Mouse (Mus musculus) CH12F3 (cell line): ENCODE results near the gene Il1r2.

ENCODE experiments used
- in situ Hi-C: fragments of 300-500 bp; cut with MboI; formaldehyde crosslinking; loops from 2 replicates; pipeline ENCODE4 v1.14.3; 2020; ENCODE audit warnings: low sequenced_read_pairs

The Il1r2 gene

DNA sequence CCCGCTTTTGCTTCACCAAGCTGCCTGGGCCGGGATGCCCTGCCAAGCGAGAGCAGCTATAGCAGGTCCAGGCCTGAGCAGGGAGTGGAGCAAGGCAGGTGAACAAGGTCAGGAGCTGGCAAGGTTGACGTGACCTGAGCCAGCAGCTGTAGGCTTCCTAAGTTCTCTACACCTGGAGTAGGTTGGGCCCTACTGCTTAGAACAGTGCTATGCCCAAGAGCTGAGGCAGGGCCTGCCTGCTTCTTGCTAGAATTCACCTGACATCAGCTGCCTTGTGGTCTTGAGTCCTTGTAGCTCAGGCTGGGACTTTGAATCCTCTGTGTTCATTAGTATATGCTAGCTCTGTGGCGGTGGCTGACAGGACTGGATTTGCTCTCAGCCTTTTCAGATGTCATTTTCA, at the start of gene Il1r2:
Gene Il1r2 (plus strand): TSS at position 301 of the 400 bp plus-strand sequence.
- in situ Hi-C loops = no loop called here

DNA sequence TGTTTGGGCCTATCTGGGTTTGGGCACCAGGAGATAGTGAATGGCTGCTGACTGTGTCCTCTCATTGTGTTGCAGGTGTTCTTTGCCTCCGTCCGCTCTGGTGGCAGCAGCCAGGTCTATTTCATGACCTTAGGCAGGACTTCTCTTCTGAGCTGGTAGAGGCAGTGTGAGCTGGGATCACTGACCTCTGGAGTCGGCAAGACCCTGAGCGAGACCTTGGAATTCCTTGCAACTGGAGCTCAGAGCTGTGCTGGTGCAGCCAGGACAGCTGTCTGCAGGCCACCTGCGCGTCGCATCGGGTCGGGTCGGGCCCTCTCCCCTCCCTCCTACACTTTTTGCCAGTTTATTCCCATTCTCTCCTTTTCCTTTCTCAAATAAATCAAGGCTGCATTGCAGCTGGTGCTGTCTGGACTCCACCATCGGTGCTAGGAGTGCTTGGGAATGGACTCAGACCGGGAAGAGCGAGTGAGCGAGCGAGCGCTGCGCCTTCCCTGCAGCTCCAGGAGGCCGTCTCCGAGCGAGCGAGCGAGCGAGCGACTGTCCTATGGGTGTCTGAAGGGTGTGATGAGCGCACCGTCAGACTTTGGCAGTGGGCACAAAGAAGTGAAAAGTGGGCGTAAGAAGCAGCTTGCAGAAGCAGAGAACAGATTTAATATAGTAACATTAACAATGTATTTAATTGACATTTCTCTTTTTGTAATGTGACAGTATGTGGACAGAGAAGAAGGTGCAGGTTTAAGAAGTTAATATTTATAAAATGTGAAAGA, 49.1 kb upstream of the Il1r2 start:
- in situ Hi-C loops = no loop called here

DNA sequence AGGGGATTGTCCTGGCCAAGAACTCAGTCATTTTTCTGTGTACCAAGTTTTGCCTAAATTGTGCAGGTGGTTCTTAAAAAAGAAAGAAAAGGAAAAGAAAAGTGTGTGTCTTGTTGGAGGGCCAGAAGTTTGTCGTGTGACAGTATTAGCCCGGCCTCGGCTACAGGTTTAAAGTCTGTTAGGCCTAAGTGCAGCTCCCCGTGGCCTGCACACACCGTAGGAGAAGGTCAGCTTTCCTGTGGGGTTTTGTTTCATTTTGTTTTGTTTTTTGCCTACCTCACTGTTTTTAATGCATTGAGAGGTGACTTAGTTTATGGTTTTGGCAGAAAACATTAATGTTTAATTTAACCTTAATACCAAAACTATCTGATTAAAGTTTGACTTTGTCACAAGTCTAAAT, 48.5 kb upstream of the Il1r2 start:
- in situ Hi-C loops = no loop called here

DNA sequence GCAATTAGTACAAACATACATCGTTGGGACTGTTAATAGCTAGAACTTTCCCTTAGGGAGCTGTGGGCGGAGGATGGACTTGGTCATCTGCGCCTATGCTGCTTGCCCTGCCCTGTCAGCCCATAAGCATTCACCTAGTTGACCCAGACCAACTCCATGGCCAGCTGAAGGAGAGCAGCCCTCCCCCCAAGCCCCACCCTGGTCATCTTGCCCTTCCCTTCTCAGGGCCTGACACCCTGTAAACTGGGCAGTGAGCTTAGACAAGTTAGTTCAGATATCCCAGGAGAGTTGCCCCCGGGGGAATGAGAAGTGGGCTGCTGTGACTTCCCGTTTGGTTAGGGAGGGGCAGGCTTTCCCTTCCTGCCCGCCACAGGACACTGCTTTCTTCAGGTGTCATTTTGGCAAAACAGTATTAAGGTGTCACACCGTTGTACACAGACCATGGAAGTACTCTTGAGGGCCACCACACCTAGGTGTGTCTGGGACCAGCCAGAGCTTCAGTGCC, 46.7 kb upstream of the Il1r2 start:
- in situ Hi-C loops = no loop called here

DNA sequence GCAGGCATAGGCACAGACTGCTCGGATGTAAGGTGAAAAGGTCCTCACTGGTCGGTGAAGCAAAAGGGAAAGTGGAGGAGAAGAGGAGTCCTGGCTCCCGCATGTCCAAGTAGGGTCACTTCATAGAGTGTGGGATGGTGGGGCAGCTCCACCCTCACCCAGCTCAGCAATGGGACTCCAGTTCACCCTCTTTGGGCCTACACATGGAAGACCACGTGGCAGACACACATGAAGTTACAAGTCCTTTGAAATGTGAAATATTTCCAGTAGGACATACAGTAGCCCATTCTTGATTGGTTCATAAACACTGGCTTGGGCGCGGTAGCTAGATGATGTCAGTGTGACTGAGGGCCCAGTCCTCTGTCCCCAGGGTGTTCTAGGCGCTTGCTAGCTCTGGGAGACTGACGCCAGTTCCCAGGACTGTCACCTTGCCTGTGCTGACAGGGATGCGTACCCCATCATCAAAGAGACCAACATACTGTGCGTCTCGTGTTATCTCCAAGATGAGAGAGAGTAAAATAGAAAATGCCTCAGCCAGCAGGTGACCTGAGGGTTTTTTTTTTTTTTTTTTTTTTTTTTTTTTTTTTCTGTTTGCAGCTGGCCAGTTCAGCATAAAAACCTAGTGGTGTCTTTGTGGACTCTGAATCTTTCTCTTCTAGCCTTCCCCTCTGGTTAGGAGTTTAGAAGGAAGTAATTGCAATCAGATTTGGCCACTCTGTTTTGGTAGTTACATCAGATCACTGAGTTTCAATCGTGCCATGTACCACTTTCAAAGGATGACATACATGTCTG, 45.5 kb upstream of the Il1r2 start:
- in situ Hi-C loops = no loop called here

DNA sequence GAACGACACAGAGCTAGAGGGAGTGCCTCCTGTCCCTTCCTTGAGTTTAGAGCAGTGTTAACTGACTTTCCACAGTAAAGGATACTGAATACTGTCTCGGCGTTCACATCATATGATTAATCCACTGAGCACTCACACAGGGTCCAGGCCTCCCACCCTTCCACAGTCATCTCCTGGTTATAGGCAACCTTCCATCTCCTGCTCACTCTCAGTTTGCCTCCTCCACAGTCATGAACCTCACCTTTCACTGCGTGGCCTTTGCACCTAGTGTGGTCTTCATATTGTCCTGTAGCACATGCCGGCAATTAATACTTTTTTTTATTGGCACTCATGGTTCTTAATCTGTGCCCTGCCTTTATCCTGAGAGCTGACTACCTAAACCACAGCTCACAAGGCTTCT, 44.3 kb upstream of the Il1r2 start:
- in situ Hi-C loops = no loop called here

DNA sequence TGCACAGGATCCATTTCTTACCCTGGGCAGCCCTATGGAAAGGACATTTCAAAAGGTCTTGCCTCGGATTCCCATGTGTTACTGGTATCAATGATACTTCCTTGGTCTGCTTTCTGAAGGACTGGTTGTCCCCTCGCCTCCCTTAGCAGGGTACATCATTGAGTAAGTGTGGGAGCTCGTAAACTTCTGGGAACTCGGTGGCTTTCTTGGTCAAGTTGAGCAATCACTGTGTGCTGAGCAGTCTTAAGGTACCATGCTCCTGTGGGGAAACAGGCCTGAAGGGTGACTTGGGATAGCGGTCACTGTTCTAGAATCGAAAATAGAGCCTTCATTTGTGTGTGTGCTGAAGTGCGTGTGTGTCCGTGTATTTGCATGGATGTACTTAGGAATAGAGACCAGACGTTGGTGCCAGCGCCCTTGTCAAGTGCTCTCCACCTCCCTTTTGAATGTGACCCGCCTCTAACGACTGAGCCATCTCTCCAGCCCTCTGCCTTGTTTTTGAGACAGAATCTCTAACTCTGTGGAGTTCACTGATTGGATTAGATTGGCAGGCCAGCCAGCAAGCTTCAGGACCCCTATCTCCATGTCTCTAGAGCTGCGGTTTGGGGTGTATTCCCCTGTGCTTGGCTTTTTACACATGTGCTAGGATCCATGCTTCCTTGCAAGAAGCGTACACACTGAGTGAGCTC, 43.4 kb upstream of the Il1r2 start:
- in situ Hi-C loops = no loop called here

DNA sequence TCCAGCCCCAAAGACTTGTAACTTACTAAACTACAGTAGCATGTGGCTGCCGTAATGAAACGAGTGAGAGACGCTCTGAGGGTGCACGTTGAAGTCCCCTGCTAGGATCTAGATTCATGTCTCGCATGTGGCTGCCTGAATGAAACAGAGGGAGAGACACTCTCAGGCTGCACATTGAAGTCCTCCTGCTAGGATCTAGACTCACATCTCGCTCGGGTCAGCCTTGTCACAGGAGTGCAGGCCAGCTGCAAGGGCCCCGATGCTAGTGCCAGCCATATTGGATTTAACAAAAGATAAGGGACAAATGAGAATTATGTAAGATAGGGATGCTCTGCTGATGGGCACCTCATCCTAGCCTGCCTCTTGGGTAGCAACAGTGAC, 42.9 kb upstream of the Il1r2 start:
- in situ Hi-C loops = no loop called here

DNA sequence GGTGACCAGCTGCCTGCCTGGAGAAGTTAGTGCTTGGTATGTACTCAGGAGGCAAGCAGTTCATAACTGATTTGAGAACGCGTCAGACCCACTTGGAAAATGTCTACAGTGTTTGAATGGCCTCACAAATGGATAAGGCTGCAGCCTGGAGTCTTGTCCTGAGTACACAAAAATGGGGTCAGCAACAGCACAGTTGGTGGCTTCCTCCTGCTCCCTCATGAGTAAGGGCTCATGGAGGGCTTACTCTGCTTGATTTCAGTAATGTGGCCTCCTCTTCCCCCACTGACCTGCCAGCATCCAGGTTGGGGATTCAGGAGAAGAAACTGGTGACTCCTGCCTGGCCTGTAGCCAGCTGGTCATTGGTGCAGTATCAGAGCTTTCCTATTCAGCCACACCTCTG, 42.3 kb upstream of the Il1r2 start:
- in situ Hi-C loops = no loop called here

DNA sequence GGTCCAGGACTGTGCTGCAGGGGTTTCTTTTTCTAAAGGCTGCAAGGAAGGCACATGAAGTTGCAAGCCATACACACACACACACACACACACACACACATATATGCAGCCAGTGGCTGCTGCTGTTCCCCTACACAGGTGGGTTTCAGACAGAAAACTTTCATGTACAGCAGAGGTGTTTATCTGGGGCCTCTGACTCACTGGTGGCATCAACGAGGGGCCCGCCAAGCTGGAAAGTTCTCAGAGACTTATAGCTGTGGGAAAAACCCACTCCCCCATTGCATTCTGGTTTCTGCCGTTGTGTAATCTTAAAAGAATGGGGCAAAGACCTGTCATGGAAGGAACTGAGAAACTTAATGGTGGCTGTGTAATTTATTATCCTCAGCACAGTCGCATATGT, 40.6 kb upstream of the Il1r2 start:
- in situ Hi-C loops = no loop called here

DNA sequence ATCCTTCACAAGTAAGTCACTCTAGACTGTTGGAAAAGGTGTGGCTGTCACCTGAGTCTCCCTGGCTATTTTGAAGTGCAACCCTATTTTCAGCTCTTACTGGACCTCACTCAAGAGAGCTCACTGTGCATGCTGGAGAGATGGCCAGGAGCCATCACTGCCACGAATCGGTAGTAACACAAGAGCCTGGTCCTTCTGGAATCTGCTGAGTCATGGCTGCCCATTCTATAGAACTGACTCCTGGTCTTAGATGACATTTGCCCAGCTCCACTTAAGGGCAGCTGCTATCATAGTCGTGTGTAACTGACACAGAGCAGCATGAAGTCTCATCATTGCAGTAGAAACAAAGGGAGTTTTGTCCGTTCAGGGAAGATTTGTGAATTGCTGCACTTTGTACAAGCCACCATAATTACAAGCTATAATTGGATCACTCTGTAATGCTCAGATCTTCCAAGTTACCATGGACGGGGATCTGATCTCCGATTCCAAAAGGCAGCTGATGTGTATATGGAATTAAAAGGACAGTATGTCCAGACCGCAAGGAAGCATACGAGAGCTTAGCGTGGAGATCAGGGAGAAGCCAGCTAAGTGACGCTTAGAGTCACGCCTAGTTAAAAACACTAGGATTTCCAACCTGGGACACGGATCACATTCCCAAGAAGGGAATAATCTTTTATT, 40.0 kb upstream of the Il1r2 start:
- in situ Hi-C loops = no loop called here

DNA sequence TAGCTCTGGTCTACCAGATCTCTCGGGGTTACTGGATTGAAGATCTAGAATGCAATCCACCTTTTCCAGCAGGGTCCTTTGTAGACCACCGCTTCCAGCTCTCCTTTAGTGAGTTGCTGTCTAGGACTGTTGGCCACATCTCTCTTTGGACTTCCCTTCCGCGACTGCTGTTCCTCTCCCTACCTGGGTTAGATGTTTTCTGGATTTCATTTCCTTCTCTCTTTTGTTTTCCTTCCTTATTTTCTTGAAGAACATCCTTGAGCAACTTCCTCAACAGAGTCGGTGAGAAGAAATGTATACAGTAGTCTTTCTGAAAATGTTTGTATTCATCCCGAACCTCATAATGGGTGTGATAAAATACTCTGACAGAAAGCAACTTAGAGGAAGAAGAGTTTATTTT, 36.0 kb upstream of the Il1r2 start:
- in situ Hi-C loops = no loop called here

DNA sequence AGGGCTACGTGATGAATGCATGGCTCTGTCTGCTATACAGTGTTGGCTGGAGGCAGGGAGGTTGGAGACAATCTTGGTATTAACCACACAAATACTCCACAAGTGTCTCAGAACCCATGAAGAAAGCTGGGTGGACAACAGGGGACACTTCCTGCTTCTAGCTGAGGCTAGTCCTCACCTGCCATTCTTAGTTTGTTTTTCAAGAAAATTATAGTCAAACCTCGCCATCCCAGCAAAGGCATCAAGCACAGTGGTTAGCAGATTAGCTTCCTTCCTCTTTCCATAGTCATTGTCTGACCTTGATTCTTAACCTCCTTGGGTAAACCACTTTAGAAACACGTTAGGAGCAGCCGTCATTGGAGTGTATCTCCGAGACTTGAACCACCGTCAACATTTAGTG, 28.2 kb upstream of the Il1r2 start:
- in situ Hi-C loops = no loop called here

DNA sequence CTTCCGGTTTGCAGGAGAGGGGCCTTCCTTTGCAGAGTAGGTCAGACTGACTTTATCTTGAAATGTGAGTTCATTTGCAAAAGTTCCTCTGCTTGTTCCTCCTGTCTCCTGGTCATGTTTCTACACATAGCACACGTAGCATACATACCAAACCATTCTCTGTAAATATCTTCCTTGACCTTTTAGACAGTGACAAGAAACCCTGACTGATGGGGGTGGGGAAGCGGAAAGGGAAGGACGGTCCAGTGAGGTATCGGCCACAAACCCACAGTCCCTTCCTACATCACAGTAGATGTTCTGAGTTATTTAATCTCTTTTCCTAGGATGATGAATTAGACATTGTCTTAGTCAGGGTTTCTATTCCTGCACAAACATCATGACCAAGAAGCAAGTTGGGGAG, 27.3 kb upstream of the Il1r2 start:
- in situ Hi-C loops = no loop called here

DNA sequence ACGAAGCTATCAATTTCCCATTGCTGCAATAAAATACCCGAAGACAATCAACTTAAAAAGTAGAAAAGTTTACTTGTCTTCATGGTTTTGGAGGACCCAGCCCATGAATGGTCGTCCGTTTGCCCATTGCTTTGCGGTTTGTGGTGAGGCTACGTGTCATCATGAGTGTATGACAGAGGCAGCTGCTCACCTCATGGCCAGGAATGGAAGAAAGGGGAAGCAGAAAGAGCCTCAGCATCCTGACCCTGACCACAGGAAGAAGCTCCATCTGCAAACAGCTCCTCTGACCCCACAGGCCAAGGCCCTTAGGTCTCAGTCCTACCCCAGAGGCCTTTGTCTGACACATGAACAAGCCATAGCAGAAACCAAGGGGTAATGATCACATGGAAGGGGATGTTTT, 22.7 kb upstream of the Il1r2 start:
- in situ Hi-C loops = no loop called here

DNA sequence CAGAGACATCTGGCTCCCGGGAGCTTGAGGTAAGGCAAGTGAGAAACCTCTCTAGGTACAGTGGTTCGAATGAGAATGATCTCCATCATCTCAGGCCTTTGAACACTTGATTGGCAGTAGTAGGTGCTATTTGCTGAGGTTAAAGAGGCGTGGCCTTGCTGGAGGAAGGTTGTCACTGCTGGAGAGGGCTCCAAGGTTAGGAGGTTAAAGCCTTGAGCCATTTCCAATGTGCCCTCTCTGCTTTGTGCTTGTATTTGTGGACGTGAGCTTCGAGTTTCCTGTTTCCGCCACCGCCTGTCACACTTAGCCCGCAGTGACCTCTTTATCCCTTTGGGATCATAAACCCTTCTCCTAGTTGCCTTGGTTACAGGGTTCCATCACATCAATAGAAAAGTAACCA, 21.7 kb upstream of the Il1r2 start:
- in situ Hi-C loops = no loop called here

DNA sequence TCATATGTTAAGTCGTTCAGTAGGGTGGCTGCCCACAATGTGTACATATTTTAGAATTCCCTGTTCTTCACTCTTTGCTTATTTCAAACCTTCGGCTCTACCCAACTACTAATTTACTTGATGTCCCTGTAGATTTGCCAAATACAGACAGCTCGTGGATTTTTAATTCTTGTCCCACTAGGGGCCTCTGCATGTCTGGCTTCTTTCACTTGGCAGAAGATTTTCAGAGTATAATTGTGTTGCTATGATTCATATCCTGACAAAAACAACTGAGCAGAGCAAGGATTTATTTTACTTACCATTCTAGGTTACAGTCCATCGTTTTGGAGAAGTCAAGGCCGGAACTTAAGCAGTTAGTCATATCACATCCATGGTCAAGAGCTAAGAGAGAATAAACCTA, 20.8 kb upstream of the Il1r2 start:
- in situ Hi-C loops = no loop called here

DNA sequence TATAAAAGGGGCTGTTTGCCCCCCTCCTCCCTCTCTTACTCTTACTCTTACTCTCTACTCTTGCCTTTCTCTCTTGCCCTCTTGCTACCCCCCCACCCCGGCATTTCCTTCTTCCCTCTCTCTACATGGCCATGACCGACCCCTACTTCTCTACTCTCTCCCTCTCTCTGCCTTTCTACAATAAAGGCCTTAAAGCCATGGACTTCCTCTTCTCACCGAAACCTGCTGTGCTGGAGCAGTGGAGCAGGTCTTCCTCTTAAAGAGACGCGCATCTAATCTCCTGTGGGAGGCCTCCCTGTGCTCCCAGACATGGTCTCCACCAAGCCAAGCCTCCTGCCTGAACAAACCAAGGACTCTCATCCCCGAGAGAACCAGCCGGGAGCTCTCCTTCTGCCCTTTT, 18.8 kb upstream of the Il1r2 start:
- in situ Hi-C loops = no loop called here

DNA sequence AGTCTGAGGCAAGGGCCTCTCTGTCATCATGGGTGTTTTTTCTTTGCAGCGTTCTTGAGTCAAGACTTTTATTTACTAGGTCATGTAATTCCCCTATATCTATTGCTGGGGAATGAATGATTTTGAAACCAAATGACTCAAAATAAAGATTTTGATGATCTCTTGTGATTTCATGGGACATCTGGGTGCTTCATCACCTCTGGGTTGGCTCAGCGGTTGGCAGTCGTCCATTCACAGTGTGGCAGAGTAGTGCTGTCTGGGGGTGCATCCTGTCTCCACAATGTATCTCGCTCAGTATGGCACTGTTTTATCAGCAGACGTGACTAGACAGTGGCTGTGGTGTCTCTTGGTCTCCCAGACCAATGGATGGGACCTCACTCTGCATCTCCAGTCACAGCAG, 17.9 kb upstream of the Il1r2 start:
- in situ Hi-C loops = no loop called here

DNA sequence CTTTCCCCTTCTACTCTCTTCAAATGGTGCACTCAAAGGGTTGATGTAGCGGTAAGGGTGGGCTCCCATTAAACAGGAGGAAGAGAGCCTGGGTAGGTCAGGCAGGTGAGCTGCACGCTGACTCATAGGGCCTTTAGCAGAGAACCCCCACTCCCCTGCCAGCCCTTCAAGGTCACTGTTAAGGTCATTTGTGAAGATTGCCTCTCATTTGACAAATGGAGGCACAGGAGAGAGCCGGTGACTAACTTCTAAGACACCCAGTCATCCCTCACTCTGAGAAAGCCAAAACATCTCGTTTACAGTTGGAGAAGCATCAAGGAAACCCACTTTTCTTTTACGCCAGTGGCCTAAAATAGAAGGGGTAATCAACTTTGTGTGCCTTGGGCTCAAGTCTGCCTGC, 16.5 kb upstream of the Il1r2 start:
- in situ Hi-C loops = no loop called here

DNA sequence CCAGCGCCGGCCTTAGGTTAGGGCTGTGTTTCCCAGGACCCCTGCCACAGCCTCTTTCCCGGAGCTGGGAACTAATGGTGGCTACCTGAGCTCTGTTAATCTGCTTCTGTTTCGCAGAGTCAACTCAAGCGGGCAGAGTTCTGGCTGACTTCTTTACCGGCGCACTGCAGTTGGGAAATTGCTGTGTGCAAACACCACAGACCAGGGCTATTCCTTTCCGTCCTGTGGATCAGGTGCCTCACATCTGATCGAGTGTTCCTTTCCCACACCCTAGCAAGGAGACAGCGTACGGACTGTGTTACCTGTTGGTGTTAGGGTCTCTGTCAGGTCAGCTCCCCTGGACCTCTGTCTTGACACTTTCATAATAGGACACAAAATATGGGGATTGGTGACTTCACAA, 15.9 kb upstream of the Il1r2 start:
- in situ Hi-C loops = no loop called here
